Mouse (Mus musculus) B cell, adult 2 months (primary cell): Measurements from ENCODE around the gene Micall1.

Source experiments
- DNase-seq, 2 experiments: peaks; one replicate each; pipeline ENCODE4 v3.0.0; 2022

The Micall1 gene

DNA sequence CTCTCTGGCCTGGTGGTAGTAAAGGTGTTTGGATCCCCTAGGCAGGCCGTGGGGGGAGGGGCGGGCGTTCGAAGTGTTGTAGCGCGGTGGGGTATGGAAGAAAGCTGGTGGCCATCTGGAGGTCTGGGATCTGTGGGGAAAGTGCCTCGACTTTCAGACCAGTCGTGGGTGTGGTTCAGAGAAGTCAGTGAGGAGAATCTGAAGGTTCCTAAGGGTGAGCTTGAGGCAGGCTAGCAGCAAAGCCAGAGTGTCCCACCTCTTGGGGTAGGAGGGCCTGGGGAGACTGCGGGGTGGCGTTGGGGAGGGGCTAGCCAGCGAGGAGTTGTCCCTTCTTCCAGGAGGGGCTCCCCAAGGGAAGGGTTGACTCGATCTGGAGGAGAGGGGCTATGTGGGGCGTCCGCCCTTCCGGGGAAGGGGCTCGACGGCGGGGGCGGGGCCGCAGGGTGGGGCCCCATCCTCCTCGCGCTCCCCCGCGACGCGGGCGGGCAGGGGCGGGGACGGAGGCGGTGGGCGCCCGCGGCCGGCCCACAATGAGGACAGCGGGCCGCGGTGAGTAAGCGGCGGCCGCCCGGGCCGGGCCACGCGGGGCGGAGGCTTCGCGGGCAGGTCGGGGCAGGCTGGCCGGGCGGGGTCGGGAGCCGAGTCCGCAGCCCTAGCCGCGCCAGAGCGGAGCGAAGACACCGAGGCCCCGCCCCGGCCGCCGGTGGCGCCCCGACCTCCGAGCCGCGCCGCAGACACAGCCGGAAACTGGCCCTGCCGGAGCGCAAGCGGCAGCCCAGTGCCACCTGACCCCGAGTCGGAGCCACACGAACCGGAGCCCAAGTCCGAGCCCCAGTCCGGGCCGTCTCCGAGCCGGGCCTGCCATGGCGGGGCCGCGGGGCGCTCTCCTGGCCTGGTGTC, at the start of gene Micall1:
TSS of gene Micall1 (plus strand) at position 478 of the 900 bp plus-strand sequence.
- DNase-seq, result peak; percentile 71 to 77

GRCm38 (mm10) chr15:79060887-79061565, 47.7 kb upstream of the Micall1 start:
- no peak for DNase-seq

- peak; percentile 92 to 94 for DNase-seq
Observed at GRCm38 (mm10) chr15:79062376-79063159, 46.1 kb upstream of the Micall1 start, which contains the start of gene Ankrd54. TSS of gene Ankrd54 (minus strand) at chr15:79062893.

DNA sequence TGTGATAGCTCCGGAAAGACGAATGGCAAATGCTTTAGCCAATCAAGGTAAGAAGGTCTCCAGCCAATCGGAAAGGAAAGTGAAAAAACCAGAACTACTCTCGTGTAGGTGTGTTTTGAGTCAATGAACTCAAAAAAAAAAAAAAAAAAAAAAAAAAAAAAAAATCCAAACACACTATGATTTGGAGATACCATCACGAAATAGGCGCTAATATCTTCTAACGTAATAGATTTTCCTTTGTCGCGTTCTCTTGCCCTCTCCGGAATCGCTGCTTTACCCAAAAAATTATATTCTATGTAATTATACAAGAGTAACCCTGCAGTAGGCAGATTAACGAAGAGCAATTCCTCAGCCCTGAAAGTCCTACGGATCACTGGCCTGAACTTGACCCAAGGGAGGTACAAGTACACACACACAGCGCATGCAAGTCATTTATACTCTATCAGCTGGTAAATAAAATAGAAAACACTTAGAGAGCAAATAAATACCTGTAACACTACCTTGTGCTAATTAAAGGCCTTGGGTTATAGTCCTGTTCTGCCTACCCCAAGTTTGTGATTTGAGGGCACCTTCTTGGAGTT, 45.4 kb upstream of the Micall1 start:
- no peak for DNase-seq

- DNase-seq, result no peak
Observed at GRCm38 (mm10) chr15:79065086-79065770, 43.5 kb upstream of the Micall1 start.

DNA sequence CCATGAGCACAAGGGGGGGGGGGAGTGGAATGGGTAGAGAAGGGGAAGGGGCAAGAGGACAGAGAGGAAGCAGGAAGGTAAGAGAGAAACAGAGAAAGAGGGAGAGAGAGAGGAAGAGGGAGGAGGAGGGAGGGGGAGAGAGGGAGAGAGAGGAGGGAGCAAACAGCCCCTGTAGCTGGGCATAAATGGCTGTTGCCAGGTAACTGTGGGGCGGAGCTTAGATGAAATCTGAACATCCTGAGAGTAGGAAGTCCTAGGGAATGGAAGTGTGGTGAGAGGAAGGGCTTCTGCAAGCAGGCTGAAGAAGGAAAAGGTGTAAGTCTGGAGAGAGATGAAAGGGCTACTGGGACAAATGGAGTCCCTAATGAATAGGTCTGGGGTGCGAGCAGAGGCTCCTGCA, 42.4 kb upstream of the Micall1 start:
- DNase-seq, result no peak

- no peak for DNase-seq
Observed at GRCm38 (mm10) chr15:79067631-79068030, 41.1 kb upstream of the Micall1 start.

GRCm38 (mm10) chr15:79068416-79068815, 40.3 kb upstream of the Micall1 start:
- DNase-seq, result no peak

- DNase-seq, result peak; percentile 58 to 66
Observed at GRCm38 (mm10) chr15:79071117-79072039, 37.3 kb upstream of the Micall1 start.

DNA sequence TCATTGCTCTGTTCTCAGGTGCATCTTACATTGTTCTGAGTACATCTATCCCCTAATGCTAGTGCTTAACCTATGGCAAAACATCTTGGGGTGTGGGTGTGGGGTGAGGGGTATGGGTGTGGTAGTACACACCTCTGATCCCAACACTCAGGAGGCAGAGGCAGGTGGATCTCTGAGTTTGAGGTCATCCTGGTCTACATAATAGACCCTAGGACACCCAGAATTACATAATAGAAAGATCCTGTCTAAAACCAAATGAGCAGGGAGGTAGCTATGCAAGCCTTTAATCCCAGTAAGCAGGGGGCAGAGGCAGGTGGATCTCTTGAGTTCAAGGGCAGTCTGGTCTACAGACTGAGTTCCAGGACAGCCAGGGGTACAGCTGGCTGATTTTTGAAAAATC, 34.9 kb upstream of the Micall1 start:
- no peak for DNase-seq

DNA sequence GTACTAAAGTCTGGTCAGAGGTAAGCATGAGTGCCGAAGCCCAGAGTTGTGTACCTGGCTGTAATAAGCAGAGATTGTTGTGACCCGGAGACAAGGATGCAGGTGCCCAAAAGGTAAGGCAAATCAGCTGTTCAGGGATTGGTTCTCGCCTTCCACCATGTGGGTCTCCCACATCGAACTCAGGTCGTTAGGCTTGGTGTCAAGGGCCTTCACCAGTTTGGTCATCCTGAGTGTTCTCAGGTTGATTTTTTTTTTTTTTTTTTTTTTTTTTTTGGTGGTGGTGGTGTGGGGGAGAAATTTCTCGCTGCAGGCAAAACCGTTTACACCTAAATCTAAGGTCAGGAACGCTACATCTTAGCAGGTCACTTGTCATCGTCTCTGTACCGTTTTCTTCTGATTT, 34.3 kb upstream of the Micall1 start:
- DNase-seq, result no peak

DNA sequence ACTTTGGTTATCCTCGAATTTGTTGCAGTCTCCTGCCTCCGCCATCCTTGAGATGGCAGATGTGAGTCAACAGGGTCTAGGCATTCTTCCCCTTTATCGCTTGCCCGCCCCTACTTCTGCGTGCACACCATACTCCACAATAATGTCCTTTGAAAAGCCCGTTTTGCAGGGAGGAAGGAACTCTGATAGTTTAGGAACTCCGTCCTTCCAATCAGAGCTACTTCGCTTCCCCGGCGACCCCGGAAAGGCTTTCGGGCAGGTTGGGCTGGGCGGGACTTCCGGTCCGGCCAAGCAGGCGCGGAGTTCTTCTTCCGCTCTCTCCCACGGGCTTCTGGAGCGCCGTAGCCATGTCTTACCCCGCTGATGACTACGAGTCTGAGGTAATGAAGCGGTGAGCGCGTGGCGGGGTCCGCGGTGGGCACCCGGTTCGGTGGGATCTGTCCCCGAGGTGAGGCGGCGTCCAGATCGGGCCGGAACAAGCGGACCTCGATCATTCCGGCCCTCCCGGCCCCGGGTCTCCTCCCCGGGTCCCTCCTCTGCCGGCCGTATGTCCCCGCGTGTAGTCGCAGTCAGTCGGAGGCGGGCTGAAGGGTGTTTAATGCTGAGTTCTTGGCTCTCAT, 33.7 kb upstream of the Micall1 start, which contains the start of gene Eif3l:
TSS of gene Eif3l (plus strand) at position 267 of the 620 bp plus-strand sequence.
- peak; percentile 83 to 84 for DNase-seq

GRCm38 (mm10) chr15:79075658-79076365, 32.9 kb upstream of the Micall1 start:
- DNase-seq, result no peak

DNA sequence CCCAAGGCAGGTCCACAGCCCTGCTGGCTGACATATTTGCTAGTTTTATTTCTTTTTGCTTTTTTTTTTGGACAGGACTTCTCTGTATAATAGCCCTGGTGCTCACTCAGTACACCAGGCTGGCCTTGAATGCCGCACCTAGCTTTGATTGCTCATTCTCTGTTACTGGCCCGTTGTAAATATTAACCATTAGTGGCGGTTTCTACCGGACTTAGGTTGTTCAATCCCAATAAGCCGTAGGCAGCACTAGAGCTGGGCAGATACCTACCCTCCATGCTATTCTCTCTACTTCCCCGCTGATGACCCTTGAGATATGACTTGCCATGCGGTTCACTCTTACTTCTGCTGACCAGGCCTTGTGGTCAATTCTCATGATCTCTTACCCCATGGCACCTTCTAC, 29.1 kb upstream of the Micall1 start:
- DNase-seq, result no peak

GRCm38 (mm10) chr15:79092284-79092683, 16.4 kb upstream of the Micall1 start:
- no peak for DNase-seq

DNA sequence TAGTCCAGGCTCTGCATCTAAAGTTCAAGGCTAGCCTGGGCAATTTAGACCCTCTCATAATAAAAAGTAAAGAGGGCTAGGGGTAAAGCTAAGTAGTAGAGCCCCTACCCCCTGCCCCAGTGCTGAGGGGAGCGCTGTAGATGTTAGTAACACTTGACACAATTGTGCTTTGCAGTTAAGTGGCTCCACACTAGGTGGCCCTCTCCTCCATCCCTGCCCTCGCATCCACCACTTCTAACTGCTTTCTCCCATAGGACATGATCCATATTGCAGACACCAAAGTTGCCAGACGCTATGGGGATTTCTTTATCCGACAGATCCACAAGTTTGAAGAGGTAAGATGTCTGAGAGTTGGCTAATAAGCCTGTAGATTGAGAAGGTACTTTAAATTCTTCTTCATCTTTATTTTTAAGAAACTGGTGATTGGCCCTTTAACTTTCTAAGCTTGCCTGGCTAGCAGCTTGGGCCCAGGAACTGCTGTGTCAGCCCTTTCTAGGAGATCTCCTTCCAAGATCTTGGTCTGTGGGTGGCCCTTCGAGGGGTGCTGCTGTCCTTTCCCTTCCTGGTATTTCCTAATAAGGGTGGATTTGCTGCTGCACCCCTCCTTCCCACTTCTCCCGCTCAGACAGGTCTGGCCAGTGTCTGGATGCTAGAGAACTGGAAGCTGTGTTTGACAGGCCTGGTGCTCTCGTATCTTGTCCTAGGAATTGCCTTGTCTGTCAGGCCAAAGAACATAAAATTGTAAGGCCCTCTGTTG, 15.4 kb upstream of the Micall1 start:
- no peak for DNase-seq

DNA sequence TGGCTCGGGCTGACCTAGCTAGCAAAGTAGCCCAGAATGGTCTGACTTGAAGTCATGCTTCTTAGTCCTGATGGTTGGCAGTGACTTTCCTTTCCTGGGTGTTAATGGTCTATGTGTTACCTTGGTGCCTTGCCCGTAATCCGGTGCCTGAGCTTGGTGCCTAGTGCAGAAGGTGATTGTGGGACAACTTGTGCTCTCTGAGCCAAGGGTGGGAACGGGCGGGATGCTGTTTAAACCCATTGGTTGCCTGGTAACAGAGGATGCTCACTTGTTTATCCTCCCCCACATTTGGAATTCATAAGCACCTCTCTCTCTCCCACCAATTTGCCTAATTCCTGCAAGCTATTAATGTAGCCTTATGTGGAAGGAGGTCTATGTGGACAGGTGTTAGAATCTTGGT, 13.2 kb upstream of the Micall1 start:
- no peak for DNase-seq

DNA sequence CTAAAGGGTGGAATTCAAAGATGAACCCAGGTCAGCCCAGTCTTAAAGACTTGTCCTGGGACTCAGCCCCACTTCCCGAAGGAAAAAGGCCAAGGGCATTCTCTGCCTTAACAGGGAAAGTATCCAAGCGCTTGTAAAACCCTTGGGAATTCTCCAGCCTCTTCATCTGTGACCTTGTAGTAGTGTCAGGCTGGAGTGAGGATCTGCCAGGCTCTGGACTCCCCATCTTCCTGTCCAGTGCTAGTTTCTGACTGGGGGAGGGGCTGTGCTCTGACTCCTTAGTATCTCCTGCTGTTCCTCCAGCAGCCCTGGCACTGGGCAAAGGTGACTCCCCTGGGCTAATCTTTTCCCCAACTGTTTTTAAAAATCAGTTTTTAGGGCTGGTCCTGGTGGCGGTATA, 12.1 kb upstream of the Micall1 start:
- DNase-seq, result no peak

GRCm38 (mm10) chr15:79097135-79097534, 11.6 kb upstream of the Micall1 start:
- no peak for DNase-seq
